Mouse (Mus musculus) layer of hippocampus, adult 11-12 months (tissue): ENCODE data around the gene Ankrd50.

Source experiments
- DNase-seq: peaks from one replicate; pipeline ENCODE4 v3.0.0; 2022; ENCODE audit warnings: low spot score

The Ankrd50 gene

GRCm38 (mm10) chr3:38484191-38485106 is at the start of gene Ankrd50:
Ankrd50 (minus strand) TSS chr3:38484844.
- peak; percentile 98 for DNase-seq

GRCm38 (mm10) chr3:38534245-38534644 is 49.6 kb upstream of the Ankrd50 start:
- DNase-seq, result peak; percentile 6

GRCm38 (mm10) chr3:38520426-38520825 is 35.8 kb upstream of the Ankrd50 start:
- DNase-seq, result no peak

GRCm38 (mm10) chr3:38519971-38520370 is 35.3 kb upstream of the Ankrd50 start:
- no peak for DNase-seq

- DNase-seq, result no peak
These were observed 19.0 kb upstream of the Ankrd50 start for GRCm38 (mm10) chr3:38503606-38504005.

GRCm38 (mm10) chr3:38502156-38502555 is 17.5 kb upstream of the Ankrd50 start:
- DNase-seq, result no peak

- no peak for DNase-seq
These were observed 17.1 kb upstream of the Ankrd50 start for GRCm38 (mm10) chr3:38501739-38502138.

GRCm38 (mm10) chr3:38501316-38501715 is 16.7 kb upstream of the Ankrd50 start:
- no peak for DNase-seq

GRCm38 (mm10) chr3:38498561-38498960 is 13.9 kb upstream of the Ankrd50 start:
- peak; percentile 50 for DNase-seq

GRCm38 (mm10) chr3:38496795-38497385 is 12.2 kb upstream of the Ankrd50 start:
- DNase-seq, result no peak

GRCm38 (mm10) chr3:38491702-38492101 is 7.1 kb upstream of the Ankrd50 start:
- DNase-seq, result no peak

GRCm38 (mm10) chr3:38491236-38491635 is 6.6 kb upstream of the Ankrd50 start:
- no peak for DNase-seq

- DNase-seq, result no peak
These were observed 6.1 kb upstream of the Ankrd50 start for GRCm38 (mm10) chr3:38490720-38491119.

- DNase-seq, result no peak
These were observed 482 bp upstream of the Ankrd50 start for GRCm38 (mm10) chr3:38485107-38485545.

GRCm38 (mm10) chr3:38483551-38483950 is 1.1 kb downstream of the Ankrd50 start:
- peak; percentile 10 for DNase-seq

- DNase-seq, result no peak
These were observed 1.9 kb downstream of the Ankrd50 start for GRCm38 (mm10) chr3:38482749-38483148.

- no peak for DNase-seq
These were observed 3.5 kb downstream of the Ankrd50 start for GRCm38 (mm10) chr3:38481106-38481505.

GRCm38 (mm10) chr3:38477936-38478335 is 6.7 kb downstream of the Ankrd50 start:
- DNase-seq, result no peak

- DNase-seq, result no peak
These were observed 9.1 kb downstream of the Ankrd50 start for GRCm38 (mm10) chr3:38475587-38475986.

- DNase-seq, result no peak
These were observed 11.5 kb downstream of the Ankrd50 start for GRCm38 (mm10) chr3:38473138-38473537.

- DNase-seq, result no peak
These were observed 13.1 kb downstream of the Ankrd50 start for GRCm38 (mm10) chr3:38471516-38471915.

- DNase-seq, result no peak
These were observed 16.5 kb downstream of the Ankrd50 start for GRCm38 (mm10) chr3:38468131-38468530.

GRCm38 (mm10) chr3:38466880-38467405 is 17.7 kb downstream of the Ankrd50 start:
- DNase-seq, result no peak
